Mouse (Mus musculus): ENCODE measurements around the gene Mcmbp. TPM values are rescaled to one million over a fixed set of nuclear protein-coding genes. Genes with fewer than 3 reads are reported as not detected.

Mcmbp gene
- polyA plus RNA-seq, 2 experiments: 45.2 to 62.4 TPM

DNA sequence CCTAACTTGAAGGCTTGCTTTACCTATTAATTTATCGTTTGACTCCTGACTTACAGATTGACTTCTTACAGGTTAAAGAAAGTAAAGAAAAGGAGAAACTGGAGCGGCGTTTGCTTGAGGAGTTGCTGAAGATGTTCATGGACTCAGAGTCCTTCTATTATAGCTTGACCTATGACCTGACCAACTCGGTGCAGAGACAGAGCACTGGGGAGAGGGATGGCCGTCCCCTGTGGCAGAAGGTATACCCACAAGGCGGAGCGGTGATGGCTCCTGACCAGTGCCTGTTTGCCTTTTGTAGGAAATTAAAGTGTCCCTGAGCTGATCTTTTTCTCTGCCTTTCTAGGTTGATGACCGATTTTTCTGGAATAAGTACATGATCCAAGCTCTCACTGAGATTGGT lies 76.4 kb downstream of the Mcmbp start:
- ATAC-seq (ENCODE audit: low FRiP score, low read depth) (no peak), DNase-seq (ENCODE audit: low spot score) (no peak)
- Histone ChIP-seq H3K4me2 (replicated peaks; ENCODE audit: low read depth, low read length, severe bottlenecking) (no peak overlapping the region), H3K9ac (ENCODE audit: low read depth, low read length, severe bottlenecking) (no peak overlapping the region), H3K27ac (replicated peaks; ENCODE audit: low read depth, low read length) (no peak overlapping the region), H3K4me1 (ENCODE audit: control insufficient read depth, insufficient read depth, low read length) (no peaks in the 10 kb centered on the region), H3K36me3 (ENCODE audit: control insufficient read depth, insufficient read depth, low read length) (peaks cover 14% of the 10 kb centered on the region), H3K4me3 (replicated peaks; ENCODE audit: low read length) (no peak overlapping the region), H3K27me3 (ENCODE audit: control insufficient read depth, insufficient read depth, low read length) (no peaks in the 10 kb centered on the region), H3K9me3 (ENCODE audit: control insufficient read depth, low read length) (no peaks in the 10 kb centered on the region)
- WGBS: 88% methylated on average over 8 of the region's 8 CpGs
- no peak for TF ChIP-seq POLR2A (IDR thresholded peaks at IDR 0.05; ENCODE audit: borderline replicate concordance, extremely low read depth, insufficient read depth, insufficient read length)

DNA sequence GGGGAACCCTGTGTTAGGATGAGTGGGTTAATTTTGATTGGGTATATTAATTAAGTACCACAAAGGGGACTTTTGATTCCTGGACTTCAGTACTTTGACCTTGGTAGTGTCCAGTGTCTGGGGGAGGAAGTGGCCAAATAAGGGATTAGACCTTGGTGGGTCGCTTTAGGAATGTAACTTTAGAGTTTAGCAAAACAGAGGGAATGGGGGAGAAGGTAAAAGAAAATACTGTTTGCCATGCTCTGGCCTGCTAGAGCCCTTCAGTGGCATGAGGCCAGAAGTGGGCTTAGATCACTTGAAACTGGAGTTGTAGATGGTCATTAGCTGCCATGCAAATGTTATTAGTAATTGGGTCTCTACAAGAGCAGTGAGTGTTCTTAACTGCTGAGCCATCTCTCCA lies 83.3 kb downstream of the Mcmbp start:
- 93% methylated on average over 1 of the region's 1 CpGs for WGBS
- Histone ChIP-seq H3K9ac (ENCODE audit: low read depth, low read length, severe bottlenecking) (no peak overlapping the region), H3K9me3 (ENCODE audit: control insufficient read depth, low read length) (no peaks in the 10 kb centered on the region), H3K4me3 (replicated peaks; ENCODE audit: low read length) (no peak overlapping the region), H3K4me2 (replicated peaks; ENCODE audit: low read depth, low read length, severe bottlenecking) (no peak overlapping the region), H3K27ac (replicated peaks; ENCODE audit: low read depth, low read length) (no peak overlapping the region), H3K27me3 (ENCODE audit: control insufficient read depth, insufficient read depth, low read length) (no peaks in the 10 kb centered on the region), H3K4me1 (ENCODE audit: control insufficient read depth, insufficient read depth, low read length) (no peaks in the 10 kb centered on the region), H3K36me3 (ENCODE audit: control insufficient read depth, insufficient read depth, low read length) (0 out of 2 replicates have a peak, but pooled peaks cover 6% of the 10 kb centered on the region)
- ATAC-seq (ENCODE audit: low FRiP score, low read depth) (no peak), DNase-seq (ENCODE audit: low spot score) (no peak)
- TF ChIP-seq POLR2A (IDR thresholded peaks at IDR 0.05; ENCODE audit: borderline replicate concordance, extremely low read depth, insufficient read depth, insufficient read length): no peak

Other genes with a start within 250 kb of the Mcmbp start
- 22.2 and 27.8 TPM in 2 replicates for gene Bag3, start 216.9 kb downstream of the Mcmbp start, polyA plus RNA-seq (2012; rRNA removed)
- 18.0 and 18.7 TPM in 2 replicates for gene Bag3, start 216.9 kb downstream of the Mcmbp start, polyA plus RNA-seq (2014; fragmentation: Nextera tagmentation; extraction: Ambion mirVana)
- 10.6 and 10.9 TPM in 2 replicates for gene Inpp5f, start 129.2 kb downstream of the Mcmbp start, polyA plus RNA-seq (2012; rRNA removed)
- gene Inpp5f, start 129.2 kb downstream of the Mcmbp start, polyA plus RNA-seq (2014; fragmentation: Nextera tagmentation; extraction: Ambion mirVana): 20.2 and 24.3 TPM in 2 replicates
- gene Sec23ip, start 4.4 kb upstream of the Mcmbp start, polyA plus RNA-seq (2012; rRNA removed): 31.7 and 33.6 TPM in 2 replicates
- 37.0 and 37.8 TPM in 2 replicates for gene Sec23ip, start 4.4 kb upstream of the Mcmbp start, polyA plus RNA-seq (2014; fragmentation: Nextera tagmentation; extraction: Ambion mirVana)

Measured in limb, embryonic 14.5 days (tissue).